Mouse (Mus musculus) lung, postnatal 0 days (tissue): ENCODE data around the gene Tgfb3. TPM values are rescaled to one million over a fixed set of nuclear protein-coding genes. Genes with fewer than 3 reads are reported as not detected.

Experiments used
- ATAC-seq: fragments of 200-750 bp; cut with Nextera tagmentation; 2 replicates; pipeline ENCODE4 v1.8.0; 2017; ENCODE audit warnings: moderate library complexity
- DNase-seq: peaks from one replicate; pipeline ENCODE4 v3.0.0-alpha.2; 2016; ENCODE audit warnings: low spot score
- H3K27ac ChIP-seq: fragments of 300-500 bp; sonication (generic); 2 replicates; pipeline ENCODE4 v1.5.1; 2014; ENCODE audit warnings: antibody characterized with exemption, mild to moderate bottlenecking, low read length, mixed read lengths
- H3K27me3 ChIP-seq: fragments of 300-500 bp; sonication (generic); replicated peaks from 2 replicates; pipeline ENCODE4 v1.6.1; 2014; ENCODE audit warnings: low read length, mixed read lengths; ENCODE audit not compliant: insufficient read depth
- H3K36me3 ChIP-seq: fragments of 300-500 bp; sonication (generic); 2 replicates; pipeline ENCODE4 v1.6.1; 2014; ENCODE audit warnings: low read length, mixed read lengths; ENCODE audit not compliant: insufficient read depth
- H3K4me1 ChIP-seq: fragments of 300-500 bp; sonication (generic); 2 replicates; pipeline ENCODE4 v1.6.1; 2014; ENCODE audit warnings: antibody characterized with exemption, low read depth, low read length, mixed read lengths; ENCODE audit not compliant: insufficient read depth
- H3K4me2 ChIP-seq: fragments of 300-500 bp; sonication (generic); replicated peaks from 2 replicates; pipeline ENCODE4 v1.6.1; 2014; ENCODE audit warnings: low read depth, mild to moderate bottlenecking, low read length, moderate library complexity, mixed read lengths
- H3K4me3 ChIP-seq: fragments of 300-500 bp; sonication (generic); 2 replicates; pipeline ENCODE4 v1.5.1; 2014; ENCODE audit warnings: low read depth, low read length
- H3K9ac ChIP-seq: fragments of 300-500 bp; sonication (generic); replicated peaks from 2 replicates; pipeline ENCODE4 v1.6.1; 2014; ENCODE audit warnings: low read depth, mild to moderate bottlenecking
- H3K9me3 ChIP-seq: fragments of 300-500 bp; sonication (generic); 2 replicates; pipeline ENCODE4 v1.6.1; 2016; ENCODE audit warnings: low read length, mixed read lengths
- CTCF ChIP-seq: IDR thresholded peaks from 2 replicates; pipeline ENCODE4 v1.5.1; 2016; ENCODE audit warnings: antibody characterized with exemption, mild to moderate bottlenecking
- EP300 ChIP-seq: IDR thresholded peaks from 2 replicates; pipeline ENCODE4 v1.6.1; 2016; ENCODE audit warnings: antibody characterized with exemption, mild to moderate bottlenecking, control low read depth
- WGBS: fragments of 180-500 bp; shearing (Covaris S2); extraction: QIAGEN DNeasy Blood & Tissue Kit; methylation state at CpG from one replicate; pipeline ENCODE4 v1.1.7; 2014; 5-methylcytosine and 5-hydroxymethylcytosine counted together
- polyA plus RNA-seq: library from polyadenylated mRNA; unstranded; fragments of >200 nt; fragmentation: Nextera tagmentation; extraction: Ambion mirVana; gene quantifications from 2 replicates; pipeline ENCODE4 v1.2.1, GENCODE M21; 2015

The Tgfb3 gene
- polyA plus RNA-seq, 1 experiment from 2014 or later: 20.6 TPM

DNA sequence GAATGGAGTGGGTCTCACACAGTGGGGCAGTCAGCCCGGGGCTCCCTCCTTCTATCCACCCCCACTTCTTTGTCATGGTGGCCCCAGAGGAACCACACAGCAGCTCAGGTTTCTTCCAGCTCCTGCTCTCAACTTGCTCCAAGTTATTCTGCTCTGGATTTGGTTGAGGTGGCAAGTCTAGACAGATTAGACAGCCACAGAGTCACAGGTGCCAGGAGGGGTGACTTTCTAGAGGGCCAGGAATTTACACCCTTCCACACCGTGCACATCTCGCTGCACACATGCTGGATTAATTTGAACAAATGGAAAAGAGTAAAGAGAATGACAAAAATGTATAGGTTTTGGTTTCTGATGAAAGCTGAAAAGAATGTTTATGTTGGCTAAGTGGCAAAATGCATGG, 21.9 kb upstream of the Tgfb3 start:
- no peak overlapping the region for H3K9ac ChIP-seq
- no peak overlapping the region for H3K4me2 ChIP-seq
- no peak overlapping the region for H3K27ac ChIP-seq
- DNase-seq (no peak), ATAC-seq (no peak)
- H3K36me3 ChIP-seq: 0 out of 2 replicates have a peak, but pooled peaks cover 1% of the 10 kb centered on the region
- H3K9me3 ChIP-seq: no peaks in the 10 kb centered on the region
- no peaks in the 10 kb centered on the region for H3K27me3 ChIP-seq
- peaks cover 6% of the 10 kb centered on the region; the same call in 1 of the 2 replicates for H3K4me1 ChIP-seq
- 91% methylated on average over 3 of the region's 3 CpGs for whole genome bisulfite sequencing
- no peak overlapping the region for H3K4me3 ChIP-seq
- TF ChIP-seq CTCF (no peak), EP300 (no peak)

DNA sequence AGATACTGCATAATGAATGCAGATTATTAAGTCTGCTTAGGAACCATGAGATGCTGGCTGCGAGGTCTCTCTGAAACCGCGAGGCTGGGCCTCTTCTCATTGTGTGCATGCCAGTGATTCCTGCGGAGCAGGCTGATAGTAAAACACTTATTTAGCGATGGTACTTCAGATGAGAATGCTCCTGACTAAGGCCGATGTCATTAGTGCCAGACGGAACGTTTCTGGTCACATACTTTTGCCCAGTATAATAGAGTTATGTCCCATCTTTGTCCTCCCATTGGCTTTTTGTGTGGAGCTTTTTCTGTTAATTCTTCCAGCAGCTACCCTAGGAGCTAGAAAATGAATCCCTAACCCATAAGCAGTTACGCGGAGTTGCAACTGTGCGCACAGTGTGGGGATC, 18.9 kb upstream of the Tgfb3 start:
- Histone ChIP-seq H3K4me2 (no peak overlapping the region), H3K4me3 (no peak overlapping the region), H3K9ac (no peak overlapping the region), H3K4me1 (no peaks in the 10 kb centered on the region), H3K36me3 (no peaks in the 10 kb centered on the region), H3K9me3 (no peaks in the 10 kb centered on the region), H3K27ac (no peak overlapping the region), H3K27me3 (no peaks in the 10 kb centered on the region)
- 74% methylated on average over 11 of the region's 11 CpGs for WGBS
- TF ChIP-seq EP300: peak; percentile 36; the same call in 1 of the 2 replicates
- no peak for TF ChIP-seq CTCF
- ATAC-seq (peak; percentile 75), DNase-seq (peak; percentile 16)

DNA sequence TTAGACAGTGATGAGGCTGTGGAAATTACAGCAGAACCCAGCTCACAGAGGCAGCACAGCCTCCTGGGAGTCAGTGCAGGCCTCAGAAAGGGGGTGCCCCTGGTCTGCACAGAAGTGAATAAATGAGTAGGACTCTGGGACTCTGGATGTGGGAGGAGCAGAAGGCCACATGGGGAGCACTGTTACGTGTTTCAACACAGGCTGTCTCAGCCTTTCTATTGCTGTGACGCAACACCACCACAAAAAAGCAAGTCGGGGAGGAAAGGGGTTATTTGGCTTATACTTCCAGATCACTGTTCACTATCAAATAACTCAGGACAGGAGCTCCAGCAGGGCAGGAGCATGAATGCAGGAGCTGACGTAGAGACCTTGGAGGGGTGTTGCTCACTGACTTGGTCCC, 17.0 kb upstream of the Tgfb3 start:
- Histone ChIP-seq H3K27me3 (no peaks in the 10 kb centered on the region), H3K4me2 (no peak overlapping the region), H3K4me1 (no peaks in the 10 kb centered on the region), H3K9ac (no peak overlapping the region), H3K9me3 (no peaks in the 10 kb centered on the region), H3K36me3 (no peaks in the 10 kb centered on the region), H3K4me3 (no peak overlapping the region), H3K27ac (no peak overlapping the region)
- no peak for ATAC-seq
- DNase-seq: peak; percentile 60
- TF ChIP-seq CTCF: no peak
- TF ChIP-seq EP300: no peak
- WGBS: 62% methylated on average over 4 of the region's 4 CpGs

DNA sequence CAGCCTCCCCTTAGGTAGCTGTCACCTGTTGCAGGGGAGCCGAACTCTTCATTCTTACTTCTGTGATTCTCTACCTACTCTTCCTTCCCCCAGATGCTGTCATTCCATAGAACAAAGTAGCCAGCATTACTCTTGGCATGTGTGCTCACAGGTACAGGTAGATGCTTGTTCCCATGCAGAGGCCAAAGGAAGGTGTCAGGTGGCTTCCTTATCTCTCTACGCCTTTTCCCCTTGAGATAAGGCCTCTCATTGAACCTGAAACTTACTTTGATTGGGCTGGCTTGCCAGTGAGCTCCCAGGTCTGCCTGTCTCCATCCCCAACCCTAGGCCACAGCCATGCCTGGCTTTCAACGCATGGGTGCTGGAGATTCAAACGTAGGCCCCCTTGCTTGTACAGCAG, 15.2 kb upstream of the Tgfb3 start:
- no peak for DNase-seq
- Histone ChIP-seq H3K4me2 (no peak overlapping the region), H3K9ac (no peak overlapping the region), H3K27me3 (no peaks in the 10 kb centered on the region), H3K27ac (no peak overlapping the region), H3K9me3 (no peaks in the 10 kb centered on the region), H3K4me3 (no peak overlapping the region), H3K36me3 (no peaks in the 10 kb centered on the region), H3K4me1 (no peaks in the 10 kb centered on the region)
- TF ChIP-seq EP300 (no peak), CTCF (no peak)
- WGBS: 70% methylated on average over 4 of the region's 4 CpGs
- ATAC-seq: no peak

DNA sequence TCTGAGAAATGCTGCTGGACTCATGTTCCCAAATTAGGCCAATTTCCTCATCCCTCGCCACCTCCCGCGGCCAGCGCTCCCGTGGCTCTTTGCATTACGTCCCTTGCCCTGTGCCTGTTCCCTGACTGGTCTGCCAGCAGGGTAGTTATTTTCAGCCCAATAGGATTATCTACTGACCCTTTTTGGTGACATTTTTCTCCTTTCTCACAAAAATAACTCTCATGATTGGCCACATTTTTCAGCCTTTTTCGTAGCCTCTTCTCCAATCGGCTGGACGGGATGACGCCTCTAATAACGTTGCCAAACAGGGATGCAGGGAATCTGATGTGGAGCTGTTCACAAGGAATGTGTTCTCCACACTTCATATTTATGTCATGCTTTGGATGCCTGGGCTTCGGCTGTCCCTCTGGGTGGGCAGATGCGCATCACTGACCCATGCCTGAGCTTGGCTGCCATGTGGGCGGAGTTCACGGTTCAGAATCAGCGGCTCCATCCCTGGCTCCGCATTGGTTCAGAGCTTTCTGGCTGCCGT, 12.8 kb upstream of the Tgfb3 start:
- H3K27me3 ChIP-seq: no peaks in the 10 kb centered on the region
- H3K9me3 ChIP-seq: no peaks in the 10 kb centered on the region
- H3K4me2 ChIP-seq: no peak overlapping the region; the same call in 1 of the 2 replicates
- 54% methylated on average over 18 of the region's 18 CpGs for WGBS
- H3K27ac ChIP-seq: peak overlapping the region; percentile 38
- H3K4me3 ChIP-seq: no peak overlapping the region
- no peaks in the 10 kb centered on the region for H3K4me1 ChIP-seq
- no peak overlapping the region for H3K9ac ChIP-seq
- no peaks in the 10 kb centered on the region for H3K36me3 ChIP-seq
- DNase-seq (peak; percentile 89), ATAC-seq (peak; percentile 84)
- TF ChIP-seq CTCF: no peak
- TF ChIP-seq EP300: no peak

DNA sequence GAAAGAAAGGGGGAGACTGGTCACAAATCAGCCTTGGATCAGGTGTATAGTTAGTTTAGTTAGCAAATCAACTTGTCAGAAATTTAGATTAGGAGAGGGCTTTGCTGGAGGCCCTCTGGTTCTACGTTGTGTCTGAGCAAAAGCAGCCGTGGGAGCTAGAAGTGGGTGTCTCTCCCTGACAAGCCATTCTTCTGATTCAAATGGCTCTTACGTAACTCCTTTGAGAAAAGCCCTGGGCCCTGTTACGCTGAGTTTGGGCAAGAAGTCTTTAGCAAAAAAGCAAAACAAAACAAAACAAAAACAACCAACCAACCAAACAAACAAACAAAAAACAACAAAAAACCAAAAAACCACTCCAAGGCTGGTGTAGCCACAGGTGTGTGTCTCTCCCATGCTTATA, 11.9 kb upstream of the Tgfb3 start:
- peak; percentile 71 for DNase-seq
- H3K36me3 ChIP-seq: no peaks in the 10 kb centered on the region; the same call in 1 of the 2 replicates
- H3K4me1 ChIP-seq: no peaks in the 10 kb centered on the region
- H3K27me3 ChIP-seq: no peaks in the 10 kb centered on the region
- 47% methylated on average over 4 of the region's 4 CpGs for WGBS
- H3K9ac ChIP-seq: no peak overlapping the region
- ATAC-seq: no peak
- H3K9me3 ChIP-seq: no peaks in the 10 kb centered on the region
- TF ChIP-seq CTCF: no peak
- TF ChIP-seq EP300: no peak
- H3K4me2 ChIP-seq: no peak overlapping the region
- no peak overlapping the region for H3K4me3 ChIP-seq
- H3K27ac ChIP-seq: peak overlapping the region; percentile 79

DNA sequence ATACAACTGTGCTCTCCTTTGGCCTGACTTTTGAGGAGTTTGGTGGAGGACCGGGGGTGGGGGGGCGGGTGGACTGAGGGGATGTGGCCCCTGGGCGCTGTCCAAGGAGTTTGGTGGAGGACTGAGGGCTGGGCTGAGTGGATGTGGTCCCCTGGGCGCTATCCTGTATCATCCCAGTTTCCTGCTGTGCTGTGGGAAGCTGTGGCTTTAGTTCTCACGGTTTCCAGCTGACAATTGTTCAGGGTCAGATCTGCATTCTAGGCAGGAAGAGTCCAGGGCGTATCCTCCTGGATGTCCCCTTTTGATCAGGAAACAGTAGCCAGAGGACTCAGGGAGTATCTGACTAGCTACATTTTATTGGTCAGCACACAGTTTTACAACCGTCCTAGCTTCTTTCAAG, 9.2 kb upstream of the Tgfb3 start:
- ATAC-seq (peak; percentile 64), DNase-seq (peak; percentile 63)
- Histone ChIP-seq H3K4me2 (no peak overlapping the region), H3K27ac (peak overlapping the region; percentile 54; the same call in 1 of the 2 replicates), H3K4me1 (no peaks in the 10 kb centered on the region), H3K27me3 (no peaks in the 10 kb centered on the region), H3K9me3 (no peaks in the 10 kb centered on the region), H3K4me3 (no peak overlapping the region), H3K9ac (no peak overlapping the region), H3K36me3 (no peaks in the 10 kb centered on the region; the same call in 1 of the 2 replicates)
- WGBS: 58% methylated on average over 7 of the region's 7 CpGs
- TF ChIP-seq CTCF: no peak
- no peak for TF ChIP-seq EP300
